Mouse (Mus musculus) heart, adult 10 weeks (tissue): ENCODE measurements around the gene Fabp7. TPM values are rescaled to one million over a fixed set of nuclear protein-coding genes. Genes with fewer than 3 reads are reported as not detected.

ENCODE experiments used
- polyA plus RNA-seq: library from polyadenylated mRNA; stranded (reverse); fragments of 350-450 nt; fragmentation: Illumina TruSeq; extraction: RNeasy Lipid Tissue Mini Kit (QIAGEN cat#74804); gene quantifications from one replicate; pipeline ENCODE4 v1.2.3, GENCODE M21; 2014; ENCODE audit warnings: low read depth, low replicate concordance

Gene Fabp7
- polyA plus RNA-seq: 1.7 TPM

GRCm38 (mm10) chr10:57784876-57785150 lies at the start of gene Fabp7:
TSS of gene Fabp7 (plus strand) at chr10:57784881.

GRCm38 (mm10) chr10:57794018-57794417 lies 9.3 kb downstream of the Fabp7 start, which contains the start of gene Smpdl3a:
TSS of gene Smpdl3a (plus strand) at chr10:57794335.

Other genes starting within 250 kb of the Fabp7 start
- gene Pkib, start 152.9 kb upstream of the Fabp7 start, polyA plus RNA-seq: 1.5 TPM
- gene Smpdl3a, start 9.5 kb downstream of the Fabp7 start, polyA plus RNA-seq: 95.9 TPM